Mouse (Mus musculus) spleen, adult 2 months (tissue): Measurements from ENCODE around the gene Cd79b. TPM values are rescaled to one million over a fixed set of nuclear protein-coding genes. Genes with fewer than 3 reads are reported as not detected.

Source experiments
- DNase-seq, 2 experiments: peaks; one replicate each; pipeline versions ENCODE4 v3.0.0 to v3.0.0-alpha.2; 2012 to 2021; ENCODE audit warnings: low spot score in 2 of 2, low read depth in 1 of 2
- H3K27ac ChIP-seq: fragments of 200-500 bp; 2 replicates; pipeline ENCODE4 v1.5.1; 2012; ENCODE audit warnings: low read length, inconsistent platforms; ENCODE audit not compliant: insufficient read depth
- H3K27me3 ChIP-seq: fragments of 200-500 bp; 2 replicates; pipeline ENCODE4 v1.6.1; 2012; ENCODE audit warnings: mild to moderate bottlenecking, moderate library complexity, low read length, inconsistent platforms; ENCODE audit not compliant: control insufficient read depth, insufficient read depth
- H3K36me3 ChIP-seq: fragments of 200-500 bp; 2 replicates; pipeline ENCODE4 v1.6.1; 2012; ENCODE audit warnings: mild to moderate bottlenecking, low read length, inconsistent platforms; ENCODE audit not compliant: control insufficient read depth, insufficient read depth
- H3K4me1 ChIP-seq: fragments of 200-500 bp; 2 replicates; pipeline ENCODE4 v1.6.1; 2011; ENCODE audit warnings: inconsistent platforms; ENCODE audit not compliant: control insufficient read depth, insufficient read depth, insufficient read length
- H3K4me3 ChIP-seq: fragments of 200-500 bp; 2 replicates; pipeline ENCODE4 v1.5.1; 2011; ENCODE audit warnings: mild to moderate bottlenecking, inconsistent platforms; ENCODE audit not compliant: insufficient read depth, insufficient read length; ENCODE audit errors: extremely low read depth
- CTCF ChIP-seq: fragments of 200-500 bp; IDR thresholded peaks from 2 replicates; pipeline ENCODE4 v1.5.1; 2011; ENCODE audit warnings: mild to moderate bottlenecking, inconsistent platforms; ENCODE audit not compliant: insufficient read depth, insufficient read length, insufficient replicate concordance; ENCODE audit errors: extremely low read depth
- POLR2A ChIP-seq: fragments of 200-500 bp; IDR thresholded peaks from 2 replicates; pipeline ENCODE4 v1.6.1; 2011; ENCODE audit warnings: low read depth, low read length, inconsistent platforms
- WGBS: fragments of 180-500 bp; shearing (Covaris S2); methylation state at CpG from one replicate; pipeline ENCODE4 v1.1.7; 2018; 5-methylcytosine and 5-hydroxymethylcytosine counted together
- polyA plus RNA-seq: library from polyadenylated mRNA; depleted of rRNA; stranded (reverse); fragments of >200 nt; gene quantifications from 2 replicates; pipeline ENCODE4 v1.2.3, GENCODE M21; 2012

Gene Cd79b
- polyA plus RNA-seq, 1 experiment = 556 TPM

DNA sequence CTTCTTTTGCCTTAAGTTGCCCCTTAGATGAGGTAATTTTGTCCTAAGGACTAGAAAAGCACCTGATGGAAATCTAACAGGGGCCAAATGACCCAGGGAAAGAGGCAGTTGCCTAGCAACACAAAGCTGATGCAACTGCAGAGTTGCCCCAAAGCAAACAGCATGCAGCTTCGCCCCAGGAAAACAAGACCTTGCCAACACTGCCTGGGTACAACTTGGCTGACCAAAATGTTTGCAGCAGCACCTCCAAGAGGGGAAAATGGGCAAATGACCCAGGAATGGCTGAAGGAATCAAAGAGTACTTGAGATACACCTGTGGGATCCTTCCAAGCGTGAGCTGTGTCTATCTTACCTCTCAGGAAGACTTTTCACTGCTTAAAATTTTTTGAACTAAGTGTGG is 22.7 kb downstream of the Cd79b start:
- no peak overlapping the region for H3K4me3 ChIP-seq
- TF ChIP-seq CTCF = no peak
- TF ChIP-seq POLR2A = no peak
- 85% methylated on average over 2 of the region's 2 CpGs for WGBS
- no peak for DNase-seq
- H3K27ac ChIP-seq = no peak overlapping the region
- no peaks in the 10 kb centered on the region for H3K27me3 ChIP-seq
- no peaks in the 10 kb centered on the region for H3K4me1 ChIP-seq
- no peaks in the 10 kb centered on the region for H3K36me3 ChIP-seq

DNA sequence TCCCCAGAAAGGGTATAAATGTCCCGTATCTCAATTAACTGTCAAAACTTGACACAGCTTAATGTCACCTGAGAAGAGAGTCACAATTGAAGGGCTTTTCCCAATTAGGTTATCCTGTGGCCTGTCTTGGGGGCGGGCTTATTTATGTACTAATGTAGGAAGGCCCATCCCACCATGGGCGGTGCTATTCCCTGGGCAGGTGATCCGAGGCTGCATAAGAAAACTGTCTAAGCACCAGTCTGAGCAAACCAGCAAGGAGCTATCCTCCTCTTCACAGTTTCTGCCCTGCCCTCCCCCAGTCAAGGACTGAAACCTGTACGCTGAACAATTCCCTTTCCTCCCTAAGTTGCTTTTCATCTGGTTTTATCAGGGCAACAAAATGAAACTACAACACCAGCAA is 24.2 kb downstream of the Cd79b start:
- WGBS = 91% methylated on average over 5 of the region's 5 CpGs
- Histone ChIP-seq H3K27me3 (no peaks in the 10 kb centered on the region), H3K4me1 (no peaks in the 10 kb centered on the region), H3K36me3 (no peaks in the 10 kb centered on the region), H3K4me3 (no peak overlapping the region), H3K27ac (no peak overlapping the region)
- no peak for DNase-seq
- TF ChIP-seq POLR2A (no peak), CTCF (no peak)

DNA sequence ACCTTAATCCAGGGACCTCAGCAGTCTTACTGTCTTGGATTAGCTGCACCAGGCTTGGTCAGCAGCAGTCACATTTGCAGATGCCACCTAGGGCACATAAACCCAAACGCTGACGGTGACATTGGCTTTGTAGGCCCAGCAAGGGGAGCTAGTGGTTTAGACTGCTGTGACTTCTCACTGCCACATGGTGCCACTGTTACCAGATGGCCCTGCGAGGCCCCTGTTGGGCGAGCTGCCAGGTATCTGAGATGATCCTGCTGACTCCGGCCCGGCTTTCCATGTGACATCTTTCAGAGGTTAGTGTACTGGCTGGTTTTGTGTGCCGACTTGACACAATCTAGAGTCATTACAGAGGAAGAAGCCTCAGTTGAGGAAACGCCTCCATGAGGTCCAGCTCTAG is 25.2 kb downstream of the Cd79b start:
- no peaks in the 10 kb centered on the region for H3K4me1 ChIP-seq
- WGBS = 64% methylated on average over 8 of the region's 8 CpGs
- H3K36me3 ChIP-seq = no peaks in the 10 kb centered on the region
- H3K27ac ChIP-seq = no peak overlapping the region
- peak in 1 of 2 experiments; percentile 54 for DNase-seq
- no peaks in the 10 kb centered on the region for H3K27me3 ChIP-seq
- no peak overlapping the region for H3K4me3 ChIP-seq
- TF ChIP-seq CTCF = peak; percentile 32; the same call in 1 of the 2 replicates
- no peak for TF ChIP-seq POLR2A

DNA sequence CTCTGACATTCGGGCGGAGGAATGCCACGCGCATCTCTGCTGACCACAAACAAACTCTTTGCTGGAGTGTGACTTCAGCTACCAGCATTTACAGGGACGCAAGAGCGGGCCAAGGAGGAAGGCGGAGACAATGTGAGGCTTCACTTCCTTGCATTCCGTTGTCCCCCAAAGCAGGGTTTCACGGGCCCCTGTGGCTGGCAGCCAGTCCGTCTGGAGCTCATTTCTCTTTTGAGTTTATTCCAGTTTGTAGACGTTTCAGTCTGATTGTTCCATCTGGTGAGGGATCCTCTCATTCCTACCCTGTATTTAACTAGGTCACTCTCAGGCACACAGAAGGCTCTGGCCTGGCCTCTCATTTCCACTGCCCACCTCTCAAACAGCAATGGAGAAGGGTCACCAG is 27.6 kb downstream of the Cd79b start:
- H3K4me1 ChIP-seq = no peaks in the 10 kb centered on the region
- no peaks in the 10 kb centered on the region for H3K27me3 ChIP-seq
- H3K27ac ChIP-seq = no peak overlapping the region
- no peak for DNase-seq
- no peak for TF ChIP-seq CTCF
- no peak for TF ChIP-seq POLR2A
- 84% methylated on average over 11 of the region's 11 CpGs for WGBS
- no peak overlapping the region for H3K4me3 ChIP-seq
- no peaks in the 10 kb centered on the region for H3K36me3 ChIP-seq

DNA sequence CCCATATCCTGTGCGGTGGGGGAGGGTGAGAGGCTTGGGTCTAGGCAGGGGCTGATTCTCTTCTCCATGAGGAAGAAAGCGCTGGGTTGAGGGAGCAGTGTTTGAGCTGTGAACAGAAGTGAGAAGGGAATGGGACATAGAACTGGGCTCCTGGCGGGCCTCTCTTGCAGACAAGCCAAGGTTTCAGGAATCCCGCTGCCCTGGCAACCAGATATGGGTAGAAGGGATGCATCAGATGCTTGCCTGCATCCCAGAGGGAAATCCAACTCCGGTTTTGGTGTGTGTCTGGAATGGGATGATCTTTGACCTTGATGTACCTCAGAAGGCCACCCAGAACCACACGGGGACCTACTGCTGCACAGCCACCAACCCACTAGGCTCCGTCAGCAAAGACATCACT is 28.4 kb downstream of the Cd79b start:
- H3K27ac ChIP-seq = no peak overlapping the region
- 90% methylated on average over 7 of the region's 7 CpGs for WGBS
- DNase-seq = no peak

DNA sequence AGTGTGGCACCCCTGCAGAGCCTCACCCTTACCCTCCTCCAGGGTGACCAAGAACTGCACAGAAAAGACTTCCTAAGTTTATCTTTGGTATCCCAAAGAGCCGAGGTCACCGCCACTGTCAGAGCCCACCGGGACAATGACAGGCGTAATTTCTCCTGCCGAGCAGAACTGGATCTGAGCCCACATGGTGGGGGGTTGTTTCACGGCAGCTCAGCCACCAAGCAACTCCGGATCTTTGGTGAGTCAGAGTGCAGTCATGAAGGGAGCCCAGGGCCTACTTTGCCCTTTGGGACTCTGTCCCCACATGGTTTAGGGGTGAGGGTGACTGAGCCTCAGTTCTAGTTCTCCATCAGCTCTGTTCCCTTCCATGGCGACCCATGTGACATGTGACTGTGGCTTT is 30.4 kb downstream of the Cd79b start:
- no peak for DNase-seq
- no peaks in the 10 kb centered on the region for H3K4me1 ChIP-seq
- H3K4me3 ChIP-seq = no peak overlapping the region
- 87% methylated on average over 8 of the region's 8 CpGs for WGBS
- no peak overlapping the region for H3K27ac ChIP-seq
- no peaks in the 10 kb centered on the region for H3K36me3 ChIP-seq
- TF ChIP-seq CTCF (no peak), POLR2A (no peak)
- H3K27me3 ChIP-seq = no peaks in the 10 kb centered on the region

More for the DNA sequence above, 28.4 kb downstream of the Cd79b start:
- no peak overlapping the region for H3K4me3 ChIP-seq
- H3K27me3 ChIP-seq = no peaks in the 10 kb centered on the region
- TF ChIP-seq POLR2A = no peak
- no peaks in the 10 kb centered on the region for H3K4me1 ChIP-seq
- H3K36me3 ChIP-seq = no peaks in the 10 kb centered on the region

DNA sequence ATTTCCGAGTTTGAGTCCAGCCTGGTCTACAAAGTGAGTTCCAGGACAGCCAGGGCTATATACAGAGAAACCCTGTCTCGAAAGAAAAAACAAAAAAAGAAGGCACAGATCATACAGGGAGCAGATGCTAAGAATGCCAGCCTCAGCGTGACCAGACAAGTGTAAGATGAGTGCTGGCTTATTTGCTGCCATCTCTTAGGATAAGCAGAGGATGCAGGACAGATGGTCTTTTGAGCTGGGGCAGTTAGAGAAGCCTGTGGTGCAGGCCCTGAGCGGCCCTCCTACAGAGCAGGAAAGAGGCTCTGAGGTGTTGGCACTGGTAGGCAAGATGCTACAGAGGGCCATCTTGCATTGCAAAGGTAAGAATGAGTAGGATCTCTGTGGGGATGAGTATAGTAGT is 31.2 kb downstream of the Cd79b start:
- WGBS = 84% methylated on average over 4 of the region's 4 CpGs
- no peak overlapping the region for H3K4me3 ChIP-seq
- DNase-seq = no peak
- no peaks in the 10 kb centered on the region for H3K36me3 ChIP-seq
- TF ChIP-seq CTCF (no peak), POLR2A (no peak)
- no peak overlapping the region for H3K27ac ChIP-seq
- no peaks in the 10 kb centered on the region for H3K27me3 ChIP-seq
- H3K4me1 ChIP-seq = no peaks in the 10 kb centered on the region

DNA sequence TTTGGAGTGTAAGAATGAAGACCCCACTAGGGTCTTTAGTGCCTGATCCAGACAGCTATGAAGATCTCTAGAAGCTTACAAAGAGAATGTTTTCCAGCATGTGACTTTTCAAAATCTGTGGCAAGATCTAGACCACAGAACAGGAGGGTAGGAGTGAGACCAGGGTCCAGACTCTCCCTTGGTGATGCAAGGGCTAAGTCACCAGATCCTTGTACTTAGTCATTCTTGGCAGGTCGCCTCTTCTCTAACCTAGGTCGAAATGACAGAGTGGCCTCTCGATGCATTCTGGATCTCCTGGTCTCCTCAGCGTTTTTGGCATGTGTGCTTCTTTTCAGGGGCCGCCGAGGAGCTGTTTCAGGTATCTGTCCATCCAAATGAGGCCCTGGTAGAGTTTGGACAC is 32.1 kb downstream of the Cd79b start:
- Histone ChIP-seq H3K27me3 (no peaks in the 10 kb centered on the region), H3K4me3 (no peak overlapping the region), H3K27ac (no peak overlapping the region), H3K4me1 (no peaks in the 10 kb centered on the region), H3K36me3 (no peaks in the 10 kb centered on the region)
- no peak for DNase-seq
- no peak for TF ChIP-seq CTCF
- no peak for TF ChIP-seq POLR2A
- WGBS = 85% methylated on average over 6 of the region's 6 CpGs
